Mouse (Mus musculus): ENCODE measurements at regions not wholly inside any gene's neighbourhood (a gene's known extent, or its start where the extent isn't known, plus 50 kb on each side); places are given as distances from the start of the nearest gene placed in this dataset.

- WGBS, result 68% methylated on average over 8 of the region's 10 CpGs
- Histone ChIP-seq H3K9me3 (ENCODE audit: control insufficient read depth, low read length) (no peaks in the 10 kb centered on the region), H3K4me2 (ENCODE audit: low read length) (no peak overlapping the region), H3K27me3 (replicated peaks; ENCODE audit: control insufficient read depth, insufficient read depth, low read length) (no peaks in the 10 kb centered on the region), H3K4me3 (replicated peaks; ENCODE audit: low read length) (no peak overlapping the region), H3K27ac (ENCODE audit: low read length) (no peak overlapping the region), H3K4me1 (replicated peaks; ENCODE audit: control insufficient read depth, insufficient read depth, low read length) (no peaks in the 10 kb centered on the region), H3K36me3 (ENCODE audit: control insufficient read depth, insufficient read depth) (no peaks in the 10 kb centered on the region), H3K9ac (replicated peaks; ENCODE audit: low read depth, low read length) (no peak overlapping the region)
- ATAC-seq, result no peak
Measured at GRCm38 (mm10) chr19:21012391-21012790, 58.4 kb upstream of the Tmc1 start.

- H3K4me1 ChIP-seq (replicated peaks; ENCODE audit: control insufficient read depth, insufficient read depth, low read length), result no peaks in the 10 kb centered on the region
Measured at GRCm38 (mm10) chr19:21009607-21010006, 55.6 kb upstream of the Tmc1 start.

GRCm38 (mm10) chr19:21004411-21004810 lies 50.4 kb upstream of the Tmc1 start:
- no peak overlapping the region for H3K4me3 ChIP-seq (replicated peaks; ENCODE audit: low read length)
- no peaks in the 10 kb centered on the region for H3K9me3 ChIP-seq (ENCODE audit: control insufficient read depth, low read length)
- H3K9ac ChIP-seq (replicated peaks; ENCODE audit: low read depth, low read length), result no peak overlapping the region
- ATAC-seq, result no peak
- no peaks in the 10 kb centered on the region for H3K36me3 ChIP-seq (ENCODE audit: control insufficient read depth, insufficient read depth)
- no peaks in the 10 kb centered on the region for H3K27me3 ChIP-seq (replicated peaks; ENCODE audit: control insufficient read depth, insufficient read depth, low read length)
- H3K4me1 ChIP-seq (replicated peaks; ENCODE audit: control insufficient read depth, insufficient read depth, low read length), result no peaks in the 10 kb centered on the region
- WGBS, result 67% methylated on average over 2 of the region's 2 CpGs
- H3K4me2 ChIP-seq (ENCODE audit: low read length), result no peak overlapping the region
- H3K27ac ChIP-seq (ENCODE audit: low read length), result no peak overlapping the region

More at GRCm38 (mm10) chr19:21009607-21010006, 55.6 kb upstream of the Tmc1 start:
- Histone ChIP-seq H3K9me3 (ENCODE audit: control insufficient read depth, low read length) (no peaks in the 10 kb centered on the region), H3K9ac (replicated peaks; ENCODE audit: low read depth, low read length) (no peak overlapping the region), H3K4me2 (ENCODE audit: low read length) (no peak overlapping the region), H3K27me3 (replicated peaks; ENCODE audit: control insufficient read depth, insufficient read depth, low read length) (no peaks in the 10 kb centered on the region), H3K4me3 (replicated peaks; ENCODE audit: low read length) (no peak overlapping the region), H3K27ac (ENCODE audit: low read length) (no peak overlapping the region), H3K36me3 (ENCODE audit: control insufficient read depth, insufficient read depth) (no peaks in the 10 kb centered on the region)
- no peak for ATAC-seq
- 92% methylated on average over 2 of the region's 2 CpGs for WGBS
